Mouse (Mus musculus): ENCODE data around the gene Frmd7.

Gene Frmd7

DNA sequence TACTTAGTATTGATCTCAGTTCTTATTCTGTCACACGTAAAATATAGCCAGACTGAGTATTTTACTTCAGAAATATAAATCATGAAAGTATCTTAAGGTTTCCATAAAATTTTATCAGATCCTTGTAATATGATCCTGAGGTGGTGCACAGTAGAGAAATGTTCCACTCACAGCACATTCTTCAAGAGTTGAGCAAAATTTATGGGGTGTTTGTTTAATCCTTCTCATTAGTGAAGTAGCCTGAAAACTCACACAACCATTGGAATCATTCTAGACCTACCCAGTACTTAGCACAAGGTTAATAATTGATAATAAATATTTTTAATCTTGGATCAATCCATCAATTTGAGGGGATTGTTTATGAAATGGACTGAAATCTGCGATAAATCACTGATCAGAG, 78.7 kb downstream of the Frmd7 start:
- DNase-seq, result no peak

DNA sequence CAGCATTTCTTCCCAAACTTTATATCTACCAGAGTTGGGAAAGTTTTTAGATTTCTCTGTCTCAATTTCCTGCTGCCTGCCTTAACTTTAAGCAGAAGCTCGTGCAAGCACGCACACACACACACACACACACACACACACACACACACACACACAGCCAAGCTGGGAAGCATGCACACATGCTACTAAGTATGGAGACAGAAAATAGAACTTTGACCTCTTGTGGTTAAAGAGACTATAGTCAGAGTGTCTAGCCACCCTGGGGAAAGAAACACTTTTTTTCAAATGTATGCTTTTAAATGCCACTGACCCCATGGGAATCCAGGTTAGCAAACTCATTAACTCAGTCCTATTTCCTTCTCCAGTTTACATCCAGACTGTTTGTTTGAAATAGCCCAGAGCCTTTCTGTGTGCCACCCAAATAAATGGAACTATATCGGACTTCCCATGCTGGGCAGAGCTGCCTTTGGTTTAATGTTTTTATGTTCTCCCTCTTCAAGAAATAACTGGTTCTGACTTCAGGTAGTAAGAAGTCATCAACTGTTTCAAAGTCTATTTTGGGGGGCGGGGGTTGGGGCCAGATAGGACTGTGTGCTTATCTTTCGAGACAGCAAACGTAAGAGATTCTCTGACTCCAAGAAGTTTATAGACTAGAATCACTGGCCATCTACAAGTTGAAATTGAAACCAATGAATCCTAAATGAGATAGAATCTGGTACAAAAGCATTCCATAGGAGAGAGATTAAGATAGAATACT, 91.9 kb downstream of the Frmd7 start:
- no peak for DNase-seq

All from right cerebral cortex, postnatal 4 days (tissue).